Mouse (Mus musculus) heart, embryonic 14.5 days (tissue): ENCODE results near the gene Lamtor2. TPM values are rescaled to one million over a fixed set of nuclear protein-coding genes. Genes with fewer than 3 reads are reported as not detected.

Experiments used
- ATAC-seq: fragments of 200-750 bp; cut with Nextera tagmentation; 2 replicates; pipeline ENCODE4 v1.8.0; 2017; ENCODE audit warnings: low read depth, moderate TSS enrichment; ENCODE audit not compliant: insufficient number of reproducible peaks, insufficient read depth, low FRiP score
- H3K27ac ChIP-seq, 2 experiments: fragments of 200-500 bp in 1 of 2; fragments of 300-500 bp in 1 of 2; sonication (generic) in 1 of 2; replicated peaks in 1 of 2; 2 replicates each; pipeline ENCODE4 v1.5.1; 2012 to 2014; ENCODE audit warnings: low read depth in 2 of 2, low read length in 2 of 2, control low read depth in 1 of 2, mild to moderate bottlenecking in 1 of 2, mixed read lengths in 1 of 2; ENCODE audit not compliant: control insufficient read depth in 1 of 2, insufficient read depth in 1 of 2
- H3K27me3 ChIP-seq: fragments of 300-500 bp; sonication (generic); 2 replicates; pipeline ENCODE4 v1.6.1; 2014; ENCODE audit warnings: mild to moderate bottlenecking, low read length, control low read depth; ENCODE audit not compliant: control insufficient read depth, insufficient read depth
- H3K36me3 ChIP-seq: fragments of 300-500 bp; sonication (generic); 2 replicates; pipeline ENCODE4 v1.6.1; 2014; ENCODE audit warnings: mild to moderate bottlenecking, control low read depth, low read length, mixed read lengths; ENCODE audit not compliant: control insufficient read depth, insufficient read depth
- H3K4me1 ChIP-seq, 2 experiments: fragments of 200-500 bp in 1 of 2; fragments of 300-500 bp in 1 of 2; sonication (generic) in 1 of 2; 2 replicates each; pipeline ENCODE4 v1.6.1; 2012 to 2014; ENCODE audit warnings: low read length in 2 of 2, control low read depth in 1 of 2, mixed read lengths in 1 of 2; ENCODE audit not compliant: control insufficient read depth in 2 of 2, insufficient read depth in 2 of 2
- H3K4me2 ChIP-seq: fragments of 300-500 bp; sonication (generic); 2 replicates; pipeline ENCODE4 v1.6.1; 2014; ENCODE audit warnings: mild to moderate bottlenecking, low read length
- H3K4me3 ChIP-seq, 2 experiments: fragments of 200-500 bp in 1 of 2; fragments of 300-500 bp in 1 of 2; sonication (generic) in 1 of 2; 2 replicates each; pipeline ENCODE4 v1.5.1; 2012 to 2014; ENCODE audit warnings: low read length in 2 of 2, mild to moderate bottlenecking in 2 of 2, control low read depth in 1 of 2, low read depth in 1 of 2, moderate library complexity in 1 of 2; ENCODE audit not compliant: control insufficient read depth in 1 of 2, insufficient read depth in 1 of 2
- H3K9ac ChIP-seq: fragments of 300-500 bp; sonication (generic); 2 replicates; pipeline ENCODE4 v1.6.1; 2014; ENCODE audit warnings: mild to moderate bottlenecking, low read length
- H3K9me3 ChIP-seq: fragments of 300-500 bp; sonication (generic); 2 replicates; pipeline ENCODE4 v1.6.1; 2016; ENCODE audit warnings: low read length, control low read depth; ENCODE audit not compliant: control insufficient read depth
- WGBS: fragments of 180-500 bp; shearing (Covaris S2); extraction: QIAGEN DNeasy Blood & Tissue Kit; methylation state at CpG from one replicate; pipeline ENCODE4 v1.1.7; 2014; 5-methylcytosine and 5-hydroxymethylcytosine counted together
- polyA plus RNA-seq: library from polyadenylated mRNA; unstranded; fragments of >200 nt; fragmentation: Nextera tagmentation; extraction: Ambion mirVana; gene quantifications from 2 replicates; pipeline ENCODE4 v1.2.1, GENCODE M21; 2014

The Lamtor2 gene
- polyA plus RNA-seq, 1 experiment from 2014 or later = 87.5 TPM

- Histone ChIP-seq H3K27ac (no peak within 1 kb of the TSS), H3K9me3 (no peaks in the 10 kb centered on the region), H3K4me3 (no peak within 1 kb of the TSS), H3K9ac (no peak within 1 kb of the TSS), H3K4me2 (no peak within 1 kb of the TSS), H3K4me1 (peaks cover 0 to 12% of the 10 kb centered on the region in 2 experiments; a peak in 2 of 4 replicates), H3K36me3 (no peaks in the 10 kb centered on the region), H3K27me3 (no peaks in the 10 kb centered on the region)
- ATAC-seq = no peak
- 88% methylated on average over 3 of the region's 3 CpGs for WGBS
Observed at GRCm38 (mm10) chr3:88575540-88575939, 22.7 kb upstream of the Lamtor2 start, which contains the start of gene Ssr2. TSS of gene Ssr2 (plus strand) at chr3:88575876.

- WGBS = 78% methylated on average over 2 of the region's 2 CpGs
- H3K27ac ChIP-seq = no peak overlapping the region
- peaks cover 13% of the 10 kb centered on the region for H3K36me3 ChIP-seq
- peaks cover 0 to 1% of the 10 kb centered on the region in 2 experiments; a peak in 2 of 4 replicates for H3K4me1 ChIP-seq
- no peak overlapping the region for H3K4me2 ChIP-seq
- H3K9ac ChIP-seq = no peak overlapping the region
- ATAC-seq = no peak
- H3K4me3 ChIP-seq = no peak overlapping the region
- no peaks in the 10 kb centered on the region for H3K9me3 ChIP-seq
- no peaks in the 10 kb centered on the region for H3K27me3 ChIP-seq
Observed at GRCm38 (mm10) chr3:88573810-88574209, 20.9 kb upstream of the Lamtor2 start.

- Histone ChIP-seq H3K4me2 (no peak overlapping the region), H3K9ac (no peak overlapping the region)
- 66% methylated on average over 2 of the region's 2 CpGs for WGBS
Observed at GRCm38 (mm10) chr3:88572835-88573234, 20.0 kb upstream of the Lamtor2 start.

GRCm38 (mm10) chr3:88571856-88572255, 19.0 kb upstream of the Lamtor2 start:
- Histone ChIP-seq H3K9ac (no peak overlapping the region), H3K4me2 (no peak overlapping the region), H3K27me3 (no peaks in the 10 kb centered on the region), H3K4me3 (no peak overlapping the region), H3K4me1 (no peaks in the 10 kb centered on the region), H3K36me3 (peaks cover 32% of the 10 kb centered on the region), H3K27ac (no peak overlapping the region), H3K9me3 (no peaks in the 10 kb centered on the region)
- no peak for ATAC-seq
- 67% methylated on average over 1 of the region's 1 CpGs for WGBS

More at GRCm38 (mm10) chr3:88572835-88573234, 20.0 kb upstream of the Lamtor2 start:
- no peak overlapping the region for H3K27ac ChIP-seq
- no peak for ATAC-seq
- no peaks in the 10 kb centered on the region for H3K4me1 ChIP-seq
- peaks cover 23% of the 10 kb centered on the region for H3K36me3 ChIP-seq
- H3K4me3 ChIP-seq = no peak overlapping the region
- H3K9me3 ChIP-seq = no peaks in the 10 kb centered on the region
- no peaks in the 10 kb centered on the region for H3K27me3 ChIP-seq

- Histone ChIP-seq H3K4me2 (no peak overlapping the region), H3K27me3 (no peaks in the 10 kb centered on the region), H3K36me3 (peaks cover 47% of the 10 kb centered on the region), H3K27ac (no peak overlapping the region), H3K4me3 (no peak overlapping the region), H3K9me3 (no peaks in the 10 kb centered on the region), H3K9ac (no peak overlapping the region), H3K4me1 (peaks cover 0 to 3% of the 10 kb centered on the region in 2 experiments; a peak in 2 of 4 replicates)
- ATAC-seq = no peak
- 91% methylated on average over 10 of the region's 10 CpGs for WGBS
Observed at GRCm38 (mm10) chr3:88570341-88570740, 17.5 kb upstream of the Lamtor2 start.

GRCm38 (mm10) chr3:88569694-88570093, 16.8 kb upstream of the Lamtor2 start:
- H3K4me1 ChIP-seq = peaks cover 0 to 3% of the 10 kb centered on the region in 2 experiments; a peak in 2 of 4 replicates
- no peaks in the 10 kb centered on the region for H3K27me3 ChIP-seq
- H3K4me2 ChIP-seq = no peak overlapping the region
- ATAC-seq = no peak
- no peak overlapping the region for H3K9ac ChIP-seq
- H3K27ac ChIP-seq = no peak overlapping the region
- H3K36me3 ChIP-seq = peaks cover 54% of the 10 kb centered on the region
- no peak overlapping the region for H3K4me3 ChIP-seq
- WGBS = 92% methylated on average over 5 of the region's 5 CpGs
- no peaks in the 10 kb centered on the region for H3K9me3 ChIP-seq

- H3K9me3 ChIP-seq = no peaks in the 10 kb centered on the region
- peaks cover 0 to 3% of the 10 kb centered on the region in 2 experiments; a peak in 2 of 4 replicates for H3K4me1 ChIP-seq
- H3K4me3 ChIP-seq = no peak overlapping the region
- WGBS = 92% methylated on average over 2 of the region's 2 CpGs
- H3K9ac ChIP-seq = no peak overlapping the region
- no peaks in the 10 kb centered on the region for H3K27me3 ChIP-seq
- H3K27ac ChIP-seq = no peak overlapping the region
- H3K36me3 ChIP-seq = peaks cover 60% of the 10 kb centered on the region
- no peak overlapping the region for H3K4me2 ChIP-seq
- no peak for ATAC-seq
Observed at GRCm38 (mm10) chr3:88569093-88569492, 16.2 kb upstream of the Lamtor2 start.

- 94% methylated on average over 2 of the region's 2 CpGs for WGBS
- H3K4me3 ChIP-seq = no peak overlapping the region
- H3K4me2 ChIP-seq = no peak overlapping the region
- peaks cover 65% of the 10 kb centered on the region for H3K36me3 ChIP-seq
- H3K27ac ChIP-seq = no peak overlapping the region
- H3K9ac ChIP-seq = no peak overlapping the region
- ATAC-seq = no peak
- peaks cover 0 to 3% of the 10 kb centered on the region in 2 experiments; a peak in 2 of 4 replicates for H3K4me1 ChIP-seq
- H3K27me3 ChIP-seq = no peaks in the 10 kb centered on the region
- H3K9me3 ChIP-seq = no peaks in the 10 kb centered on the region
Observed at GRCm38 (mm10) chr3:88568615-88569014, 15.7 kb upstream of the Lamtor2 start.
